Mouse (Mus musculus) lung, adult 2 months (tissue): ENCODE measurements at regions not wholly inside any gene's neighbourhood (a gene's known extent, or its start where the extent isn't known, plus 50 kb on each side); places are given as distances from the start of the nearest gene placed in this dataset.

Experiments used
- DNase-seq: peaks from one replicate; pipeline ENCODE4 v3.0.0; 2022
- H3K4me1 ChIP-seq: fragments of 200-500 bp; 2 replicates; pipeline ENCODE4 v1.6.1; 2011; ENCODE audit warnings: low read length; ENCODE audit not compliant: control insufficient read depth, insufficient read depth
- H3K4me3 ChIP-seq: fragments of 200-500 bp; replicated peaks from 2 replicates; pipeline ENCODE3; 2011; ENCODE audit warnings: low read depth, mild to moderate bottlenecking, control low read depth, low read length; ENCODE audit errors: extremely low read depth
- CTCF ChIP-seq: fragments of 200-500 bp; IDR thresholded peaks from 2 replicates; pipeline ENCODE4 v1.5.1; 2011; ENCODE audit warnings: mild to moderate bottlenecking, low read length, control low read depth; ENCODE audit not compliant: insufficient read depth
- POLR2A ChIP-seq: fragments of 200-500 bp; IDR thresholded peaks from 2 replicates; pipeline ENCODE4 v1.6.1; 2011; ENCODE audit warnings: low read depth, mild to moderate bottlenecking, control low read depth, low read length, borderline replicate concordance; ENCODE audit errors: extremely low read depth
- WGBS: fragments of 180-500 bp; shearing (Covaris S2); methylation state at CpG from one replicate; pipeline ENCODE4 v1.1.7; 2018; 5-methylcytosine and 5-hydroxymethylcytosine counted together

DNA sequence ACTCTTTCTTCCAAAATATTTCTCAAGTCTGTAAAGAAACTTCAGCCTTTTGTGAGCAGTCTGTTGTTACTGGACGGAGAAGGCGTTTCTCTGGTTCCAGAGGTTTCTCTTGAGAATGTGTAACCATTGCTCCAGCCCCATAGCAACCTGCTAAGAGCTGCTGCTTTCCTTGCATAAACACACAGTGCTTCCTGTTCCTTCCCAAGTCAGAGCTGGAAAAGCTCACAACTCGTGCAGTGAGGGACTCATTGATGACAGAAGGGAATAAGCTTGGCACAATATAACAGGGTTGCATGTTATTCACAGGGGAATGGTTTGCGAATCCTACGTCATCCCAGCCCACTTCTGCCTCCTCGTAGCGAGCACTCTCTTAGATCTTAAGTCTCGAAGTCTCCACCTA is 70.4 kb downstream of the Fam43a start:
- Histone ChIP-seq H3K4me3 (no peak overlapping the region), H3K4me1 (peaks cover 2% of the 10 kb centered on the region; the same call in 1 of the 2 replicates)
- DNase-seq, result no peak
- TF ChIP-seq CTCF (no peak), POLR2A (no peak)
- 45% methylated on average over 8 of the region's 8 CpGs for WGBS

DNA sequence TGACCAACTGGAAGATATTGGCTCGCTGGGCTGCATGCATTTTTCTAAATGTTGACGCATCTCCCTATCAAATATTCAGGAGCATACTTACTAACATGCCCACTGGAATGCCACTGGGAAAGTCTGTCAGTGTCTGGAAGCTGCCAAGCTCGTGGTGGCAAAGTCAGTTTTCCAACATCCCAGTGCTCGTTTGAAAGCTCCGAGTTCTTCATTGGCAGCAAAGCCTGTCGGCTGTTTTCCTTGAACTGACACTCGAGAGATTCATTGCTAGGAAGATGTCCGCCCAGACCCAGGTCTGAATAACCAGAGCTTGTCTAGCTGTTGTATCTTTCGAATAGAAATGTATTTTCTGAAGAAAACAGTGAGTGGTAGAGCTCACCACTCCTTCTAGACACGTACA is 72.1 kb downstream of the Fam43a start:
- TF ChIP-seq CTCF (no peak), POLR2A (no peak)
- Histone ChIP-seq H3K4me1 (peaks cover 2% of the 10 kb centered on the region; the same call in 1 of the 2 replicates), H3K4me3 (no peak overlapping the region)
- whole genome bisulfite sequencing, result 78% methylated on average over 10 of the region's 10 CpGs
- no peak for DNase-seq

DNA sequence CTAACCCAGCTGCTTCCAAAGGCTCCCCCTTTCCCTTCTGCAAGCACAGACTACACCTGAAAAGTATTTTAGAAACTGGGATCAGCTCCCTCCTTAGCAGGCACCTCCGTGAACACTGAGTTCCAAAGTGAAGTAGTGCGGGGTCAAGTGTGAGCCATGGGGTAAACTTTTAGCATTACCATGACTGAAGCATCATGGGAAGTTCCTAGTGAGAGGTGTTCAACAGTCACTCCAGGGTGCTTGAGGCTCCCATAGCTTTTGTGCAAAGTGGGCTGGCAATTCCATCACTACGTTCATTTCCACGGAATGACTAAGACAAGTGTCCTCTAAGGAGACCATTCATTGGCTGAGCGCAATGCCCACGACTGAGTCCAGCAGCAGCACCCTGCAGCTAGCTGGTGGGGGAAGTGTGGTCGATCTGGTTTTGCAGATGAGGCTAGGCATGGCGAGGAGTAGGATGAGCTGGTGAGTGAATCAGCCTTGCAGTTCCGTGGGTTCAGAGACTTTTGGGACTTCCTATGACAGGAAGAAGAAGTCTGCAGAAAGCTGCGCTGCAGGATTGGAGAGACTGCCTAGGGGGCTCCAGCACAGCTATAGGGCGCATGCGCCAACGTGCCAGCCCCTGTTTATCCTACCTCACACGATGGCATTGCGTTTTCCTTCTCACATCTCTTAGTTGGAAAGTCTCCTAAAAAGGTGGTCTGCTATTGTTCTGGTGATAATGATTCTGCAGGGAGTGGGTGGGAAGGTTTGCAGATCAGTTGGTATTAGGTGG is 73.4 kb downstream of the Fam43a start:
- 45% methylated on average over 15 of the region's 15 CpGs for WGBS
- no peak for TF ChIP-seq POLR2A
- no peak for TF ChIP-seq CTCF

DNA sequence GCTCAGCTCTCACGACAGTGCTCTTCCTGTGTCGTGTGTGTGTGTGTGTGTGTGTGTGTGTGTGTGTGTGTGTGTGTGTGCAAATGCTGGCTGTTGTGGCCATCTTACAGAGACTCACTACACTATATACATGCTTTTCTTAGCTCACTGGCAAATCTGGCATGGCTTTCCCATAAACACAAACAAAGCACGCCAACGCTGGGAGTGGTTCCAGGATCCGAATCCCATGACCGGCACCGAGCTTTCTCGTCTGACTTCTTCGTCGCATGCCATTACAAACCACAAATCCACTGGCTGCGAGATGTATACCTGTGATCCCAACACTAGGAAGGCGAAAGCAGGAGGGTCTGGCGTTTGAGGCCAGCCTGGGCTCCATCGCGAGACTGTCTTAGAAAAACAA is 74.1 kb downstream of the Fam43a start:
- H3K4me1 ChIP-seq, result peaks cover 2% of the 10 kb centered on the region; the same call in 1 of the 2 replicates
- no peak for DNase-seq

More for the DNA sequence above, 73.4 kb downstream of the Fam43a start:
- Histone ChIP-seq H3K4me1 (peaks cover 2% of the 10 kb centered on the region; the same call in 1 of the 2 replicates), H3K4me3 (no peak overlapping the region)
- DNase-seq, result no peak

DNA sequence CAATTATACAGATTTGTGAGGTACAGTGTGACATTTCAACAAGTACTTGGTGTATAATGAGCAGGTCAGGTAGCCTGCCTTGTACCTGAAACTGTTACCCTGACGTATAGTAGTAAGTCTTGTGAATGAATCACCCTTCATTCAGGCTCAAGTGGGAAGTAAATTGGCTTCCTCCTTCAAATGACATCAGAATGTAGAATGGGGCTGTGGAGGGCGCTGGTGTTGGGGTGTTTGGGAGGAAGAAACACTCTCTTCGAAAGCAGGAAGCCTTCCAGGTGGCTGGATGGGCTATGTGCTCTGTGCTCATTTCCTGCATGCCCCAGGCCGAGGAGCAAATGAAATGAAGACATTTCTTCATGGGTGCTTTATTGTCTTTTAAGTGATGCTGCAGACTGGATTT is 76.3 kb downstream of the Fam43a start:
- Histone ChIP-seq H3K4me1 (no peaks in the 10 kb centered on the region), H3K4me3 (no peak overlapping the region)
- DNase-seq, result no peak
- WGBS, result 53% methylated on average over 4 of the region's 4 CpGs
- no peak for TF ChIP-seq POLR2A
- TF ChIP-seq CTCF, result no peak

More for the DNA sequence above, 74.1 kb downstream of the Fam43a start:
- TF ChIP-seq CTCF (no peak), POLR2A (no peak)
- no peak overlapping the region for H3K4me3 ChIP-seq
- WGBS, result 42% methylated on average over 15 of the region's 15 CpGs

DNA sequence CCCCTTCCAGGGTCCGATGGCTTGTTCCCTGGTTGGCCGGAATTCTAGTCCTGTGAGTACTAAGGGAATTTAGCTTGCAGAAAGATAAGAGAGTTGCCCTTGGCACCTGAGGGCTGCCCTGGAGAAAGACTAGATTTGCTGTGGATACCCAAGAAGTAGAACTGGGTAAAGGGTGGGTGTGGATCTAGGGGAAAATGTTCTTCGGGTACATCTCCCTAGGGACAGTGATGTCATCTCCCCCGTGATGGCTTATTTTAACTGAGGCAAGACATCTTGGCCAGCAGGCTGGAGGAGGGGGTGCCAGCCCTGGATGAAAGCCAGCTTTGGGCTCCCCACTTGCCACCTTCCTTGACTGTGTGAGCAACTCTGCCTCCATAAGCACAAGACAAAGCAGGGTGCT is 77.5 kb downstream of the Fam43a start:
- H3K4me1 ChIP-seq, result no peaks in the 10 kb centered on the region
- 82% methylated on average over 4 of the region's 4 CpGs for WGBS
- H3K4me3 ChIP-seq, result no peak overlapping the region
- DNase-seq, result no peak
- TF ChIP-seq POLR2A, result no peak

DNA sequence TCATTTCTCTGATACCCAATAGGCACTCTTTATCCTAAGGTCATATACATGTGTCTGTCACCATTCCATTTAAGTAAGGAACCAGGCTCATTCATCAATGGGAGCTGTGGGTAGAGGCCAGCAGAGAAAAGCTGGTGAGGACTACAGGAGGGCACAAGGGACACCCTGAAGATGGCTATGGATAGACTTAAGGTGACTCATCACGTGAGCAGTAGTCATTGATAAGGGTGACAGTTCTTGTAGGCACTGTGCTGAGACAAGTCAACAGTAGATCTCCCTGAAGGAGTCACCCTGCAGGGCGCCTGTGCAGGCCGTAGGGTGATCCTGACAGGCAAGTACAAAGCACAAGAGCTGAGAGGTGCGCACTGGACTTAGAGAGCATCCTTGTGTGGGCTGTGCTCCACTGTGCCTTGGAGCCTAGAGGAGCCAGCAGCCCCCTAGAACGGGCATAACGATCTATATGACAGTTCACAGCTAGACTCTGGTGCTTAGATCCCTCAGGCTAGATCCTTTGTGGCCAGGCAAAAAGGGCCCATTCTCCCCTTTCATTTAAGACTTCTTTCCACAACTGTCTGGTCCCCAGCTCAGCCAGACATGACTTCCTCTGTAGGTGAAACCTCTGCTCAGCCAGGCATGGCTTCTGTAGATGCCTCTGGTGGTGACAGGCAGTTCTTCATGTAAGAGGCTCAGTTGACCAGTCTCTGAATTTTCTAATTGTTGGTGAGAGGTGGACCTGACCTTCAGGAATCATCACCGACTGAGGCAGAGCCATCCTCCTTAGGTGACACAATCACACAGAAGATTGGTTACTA is 78.6 kb downstream of the Fam43a start:
- DNase-seq, result no peak
- no peaks in the 10 kb centered on the region for H3K4me1 ChIP-seq
- 90% methylated on average over 7 of the region's 7 CpGs for WGBS
- H3K4me3 ChIP-seq, result no peak overlapping the region
- TF ChIP-seq CTCF (no peak), POLR2A (no peak)

DNA sequence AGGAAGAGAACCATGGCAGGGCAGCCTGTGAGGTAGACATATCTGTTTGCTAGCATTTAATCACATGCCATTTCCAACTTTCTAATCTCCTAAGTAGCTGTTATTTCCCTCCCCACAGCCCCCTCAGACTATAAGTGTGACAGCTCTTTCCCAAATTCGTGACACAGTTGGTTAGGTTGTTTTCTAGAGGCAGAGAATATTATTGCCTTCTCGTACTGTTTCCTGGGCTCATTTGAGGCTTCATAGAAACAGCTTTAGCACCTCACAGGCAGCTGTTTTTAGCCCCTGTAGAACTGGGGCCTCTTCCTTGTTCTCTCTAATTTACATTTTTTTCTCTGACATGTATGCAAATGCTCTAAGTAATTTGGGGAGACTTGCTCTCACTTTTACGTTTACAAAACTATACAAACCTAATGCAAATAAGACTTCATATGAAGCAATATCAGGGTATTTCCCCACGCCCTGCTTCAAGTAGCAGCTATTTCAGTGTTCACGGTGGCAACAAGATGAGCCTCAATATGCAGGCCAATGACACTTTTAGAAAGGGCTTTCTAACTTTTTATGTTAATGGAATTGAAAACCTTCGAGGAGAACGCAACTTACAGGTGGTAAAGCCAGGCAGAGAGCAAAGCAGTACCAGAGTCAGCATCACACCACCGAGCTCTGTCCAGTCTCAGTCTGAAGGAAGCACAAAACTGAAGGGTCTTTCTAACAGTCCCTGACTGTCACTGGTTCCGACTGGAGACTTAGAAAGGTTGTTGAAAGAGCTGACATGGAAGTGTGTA is 79.4 kb downstream of the Fam43a start:
- Histone ChIP-seq H3K4me3 (no peak overlapping the region), H3K4me1 (no peaks in the 10 kb centered on the region)
- WGBS, result 68% methylated on average over 9 of the region's 9 CpGs
- no peak for TF ChIP-seq CTCF
- no peak for TF ChIP-seq POLR2A
- DNase-seq, result no peak

DNA sequence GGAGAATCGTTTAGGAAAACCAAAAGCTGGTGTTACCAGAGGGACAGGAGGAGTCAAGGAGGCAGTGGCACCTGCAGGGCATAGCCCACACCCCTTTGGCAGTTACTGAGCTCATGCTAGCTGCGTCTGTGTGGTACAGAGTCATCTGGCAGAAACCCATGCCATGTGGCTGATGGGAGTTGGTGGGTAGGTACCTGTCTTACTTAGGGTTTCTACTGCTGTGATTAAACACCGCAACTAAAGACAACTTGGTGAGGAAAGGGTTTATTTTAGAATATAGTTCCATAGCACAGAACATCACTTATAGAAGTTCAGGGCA is 79.9 kb downstream of the Fam43a start:
- TF ChIP-seq POLR2A, result no peak
- no peak for TF ChIP-seq CTCF
- Histone ChIP-seq H3K4me3 (no peak overlapping the region), H3K4me1 (no peaks in the 10 kb centered on the region)
- DNase-seq, result no peak
- 81% methylated on average over 3 of the region's 3 CpGs for WGBS
